Mouse (Mus musculus) ES-E14 (cell line): ENCODE results near the gene Mex3a.

Experiments used
- CHD2 ChIP-seq: IDR thresholded peaks from 2 replicates; pipeline ENCODE4 v1.6.1; 2014; ENCODE audit warnings: mild to moderate bottlenecking, low read depth, low read length, inconsistent platforms
- HCFC1 ChIP-seq: IDR thresholded peaks from 2 replicates; pipeline ENCODE4 v1.6.1; 2012; ENCODE audit warnings: low read length, inconsistent platforms, borderline replicate concordance; ENCODE audit not compliant: insufficient read depth
- MAFK ChIP-seq: IDR thresholded peaks from 2 replicates; pipeline ENCODE4 v1.6.1; 2014; ENCODE audit warnings: mild to moderate bottlenecking, low read depth, low read length, inconsistent platforms; ENCODE audit not compliant: insufficient read depth
- ZC3H11A ChIP-seq: IDR thresholded peaks from 2 replicates; pipeline ENCODE4 v1.6.1; 2012; ENCODE audit warnings: low read depth, mild to moderate bottlenecking, inconsistent platforms, low read length, borderline replicate concordance

- no peak for TF ChIP-seq CHD2
- no peak for TF ChIP-seq HCFC1
- no peak for TF ChIP-seq MAFK
- TF ChIP-seq ZC3H11A: no peak
These were observed 1.5 kb downstream of the Mex3a start for GRCm38 (mm10) chr3:88533706-88534105.
